Mouse (Mus musculus) adrenal gland, postnatal 25 days (tissue): ENCODE measurements around the gene Olfr1179. TPM values are rescaled to one million over a fixed set of nuclear protein-coding genes. Genes with fewer than 3 reads are reported as not detected.
"Not testable (repeated sequence)": the region's sequence is repeated elsewhere in the genome, so short reads cannot be mapped to it uniquely, and the experiment has no call there.

ENCODE experiments used
- DNase-seq: peaks from one replicate; pipeline ENCODE4 v3.0.0; 2021; ENCODE audit warnings: mixed read lengths
- long read RNA-seq: library from polyadenylated mRNA; stranded (forward); transcript quantifications from one replicate; pipeline ENCODE4 v2.0.0, GENCODE M21; 2021
- total RNA-seq: library from RNA; stranded (reverse); gene quantifications from 2 replicates; pipeline ENCODE4 v1.2.3, GENCODE M21; 2021

Gene Olfr1179
- total RNA-seq: not detected in 2 replicates
- long read RNA-seq: 0 reads

DNA sequence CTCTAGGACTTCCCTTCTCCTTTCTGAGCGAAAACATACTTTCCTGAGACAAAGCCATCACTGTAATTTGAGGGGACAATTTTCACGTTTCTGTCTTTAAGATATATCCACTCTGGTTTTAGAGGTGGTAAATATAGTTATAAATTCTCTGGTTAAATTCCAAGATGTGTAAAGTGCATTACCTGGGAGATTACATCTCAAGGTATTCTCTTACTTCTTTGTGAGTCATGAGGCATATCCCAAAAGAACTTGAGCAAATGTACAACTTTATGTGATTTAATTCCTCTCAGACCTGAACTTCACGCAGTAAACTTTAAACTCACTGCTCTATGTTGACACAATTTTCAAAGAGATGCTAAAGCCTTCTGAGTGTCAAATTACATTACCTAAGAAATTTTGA, at the start of gene Olfr1179:
TSS of gene Olfr1179 (minus strand) at position 101 of the 400 bp plus-strand sequence.
- no peak for DNase-seq

DNA sequence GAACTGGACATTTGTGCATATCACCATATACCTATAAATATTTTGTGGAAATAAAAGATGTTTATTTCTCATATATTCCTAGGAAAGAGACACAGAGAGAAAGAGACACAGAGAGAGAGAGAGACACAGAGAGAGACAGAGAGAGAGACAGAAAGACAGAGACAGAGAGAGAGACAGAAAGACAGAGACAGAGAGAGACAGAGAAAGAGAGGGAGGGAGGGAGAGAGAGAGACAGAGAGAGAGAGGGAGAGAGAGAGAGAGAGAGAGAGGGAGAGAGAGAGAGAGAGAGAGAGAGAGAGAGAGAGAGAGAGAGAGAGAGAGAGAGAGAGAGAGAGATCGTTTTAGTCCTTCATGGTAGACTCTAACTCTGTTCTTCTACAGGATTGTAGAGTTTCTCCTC, 48.3 kb upstream of the Olfr1179 start, which contains the start of gene Olfr1183:
TSS of gene Olfr1183 (plus strand) at position 301 of the 400 bp plus-strand sequence.
- DNase-seq: not testable (repeated sequence)

GRCm38 (mm10) chr2:88449031-88449430, 42.8 kb upstream of the Olfr1179 start, which contains the start of gene Gm13757:
Gm13757 (minus strand) TSS chr2:88449131.
- DNase-seq: no peak

DNA sequence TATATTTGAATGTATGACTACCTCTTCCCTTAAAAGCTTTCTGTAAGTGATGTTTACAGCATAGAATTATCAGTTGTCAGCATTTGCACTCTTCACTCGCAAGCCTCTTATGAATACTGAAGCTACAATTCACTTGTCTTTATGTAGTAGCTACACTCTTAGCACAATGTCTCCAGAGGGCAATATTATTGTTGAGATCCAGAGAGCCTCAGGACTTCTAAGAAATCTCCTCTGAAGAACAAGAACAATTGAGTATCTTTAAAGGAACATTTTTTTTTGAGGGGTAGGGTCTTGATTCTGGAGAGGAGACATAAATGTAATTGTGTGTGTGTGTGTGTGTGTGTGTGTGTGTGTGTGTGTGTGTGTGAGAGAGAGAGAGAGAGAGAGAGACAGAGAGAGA, 19.8 kb upstream of the Olfr1179 start, which contains the start of gene Olfr1181:
TSS of gene Olfr1181 (minus strand) at position 101 of the 400 bp plus-strand sequence.
- DNase-seq: no peak

DNA sequence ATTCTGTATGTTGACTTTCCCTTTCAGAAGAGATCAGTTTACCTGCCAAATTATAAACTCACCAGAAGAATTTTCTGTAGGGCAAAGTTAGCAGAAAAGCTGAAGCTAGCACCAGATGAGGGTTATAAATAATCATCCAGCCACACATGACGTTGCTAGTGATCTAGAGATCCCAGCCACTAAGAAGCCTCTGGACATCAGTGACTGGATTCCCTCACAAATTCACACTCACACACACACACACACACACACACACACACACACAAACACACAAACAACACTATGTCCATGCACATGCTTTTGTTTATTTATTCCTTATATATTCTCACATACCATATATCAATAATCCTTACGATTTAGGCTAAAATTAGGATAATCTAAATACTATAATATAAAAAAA, 12.8 kb upstream of the Olfr1179 start, which contains the start of gene Olfr1180:
TSS of gene Olfr1180 (minus strand) at position 101 of the 400 bp plus-strand sequence.
- DNase-seq: no peak

GRCm38 (mm10) chr2:88386762-88387161, 19.5 kb downstream of the Olfr1179 start, which contains the start of gene Olfr1178:
Olfr1178 (plus strand) TSS chr2:88387062.
- DNase-seq: no peak

- no peak for DNase-seq
Measured at GRCm38 (mm10) chr2:88356304-88356703, 49.9 kb downstream of the Olfr1179 start.

Other genes with a start within 250 kb of the Olfr1179 start
- not detected in 2 replicates for gene Olfr1168, start 224.6 kb downstream of the Olfr1179 start, total RNA-seq
- not detected in 2 replicates for gene Olfr1170, start 178.1 kb downstream of the Olfr1179 start, total RNA-seq
- not detected in 2 replicates for gene Olfr1173, start 126.6 kb downstream of the Olfr1179 start, total RNA-seq
- gene Olfr1174-ps, start 91.3 kb downstream of the Olfr1179 start, total RNA-seq: not detected in 2 replicates
- gene Olfr1175-ps, start 79.2 kb downstream of the Olfr1179 start, total RNA-seq: not detected in 2 replicates
- gene Olfr1176, start 69.7 kb downstream of the Olfr1179 start, total RNA-seq: not detected in 2 replicates
- not detected in 2 replicates for gene Olfr1177-ps, start 60.0 kb downstream of the Olfr1179 start, total RNA-seq
- gene Olfr1178, start 19.4 kb downstream of the Olfr1179 start, total RNA-seq: not detected in 2 replicates
- gene Olfr1180, start 12.7 kb upstream of the Olfr1179 start, total RNA-seq: not detected in 2 replicates
- gene Olfr1181, start 19.7 kb upstream of the Olfr1179 start, total RNA-seq: not detected in 2 replicates
- gene Gm13757, start 42.7 kb upstream of the Olfr1179 start, total RNA-seq: not detected in 2 replicates
- not detected in 2 replicates for gene Olfr1183, start 48.4 kb upstream of the Olfr1179 start, total RNA-seq
- not detected in 2 replicates for gene Olfr1184, start 77.1 kb upstream of the Olfr1179 start, total RNA-seq
- gene Olfr1185-ps1, start 86.9 kb upstream of the Olfr1179 start, total RNA-seq: not detected in 2 replicates
- gene Olfr1186, start 112.1 kb upstream of the Olfr1179 start, total RNA-seq: not detected in 2 replicates
- not detected in 2 replicates for gene Olfr1188, start 150.5 kb upstream of the Olfr1179 start, total RNA-seq
- gene Olfr1189, start 180.0 kb upstream of the Olfr1179 start, total RNA-seq: not detected in 2 replicates
- not detected in 2 replicates for gene Olfr1191-ps1, start 234.1 kb upstream of the Olfr1179 start, total RNA-seq
- not detected in 2 replicates for gene Olfr1192-ps1, start 242.1 kb upstream of the Olfr1179 start, total RNA-seq